14 mouse cellular contexts compared by ENCODE assay signal in genomic region chr3:51486491-51487195, GRCm38 (mm10).
A peak's percentile ranks its signal among the peaks of the same experiment; 100 is the strongest.
DNase-seq lines count a peak whose midpoint lies in the region.
"Had no signal": no experiment of that assay in that cellular context is flagged by ENCODE, and none has a peak within 500 bp of the region (broad histone marks: within the 10 kb centered on the region; RNA-seq: fewer than 3 reads in every experiment).

No protein-coding gene starts in this region.

- peak; percentile 18 to 34 for DNase-seq in cerebellum, postnatal 14 days
- no peak for DNase-seq in cerebellum, postnatal 4 days (ENCODE audit: low spot score in 2 of 2)
- peak; percentile 6 for DNase-seq in kidney, adult 11 months
- no peak for DNase-seq in kidney, postnatal 4 days
- peak; percentile 53 for DNase-seq in retina, adult 2 months (ENCODE audit: low read depth, low spot score)
- no peak for DNase-seq in retina, embryonic 14.5 days (ENCODE audit: low spot score)
- DNase-seq in retina, postnatal 1 day = peak; percentile 66
- DNase-seq: B cell, adult 2 months; gastrocnemius, postnatal 14 days; heart, postnatal 36 days; kidney, adult 8-10 months; liver; spleen, adult 18-20 months; thymus, adult 2 months had no signal

Comparison
In these comparisons a context has a peak if more than half of its experiments do, and no peak if none do; other contexts are left out.
1. DNase-seq: peak in cerebellum, postnatal 14 days (2 of 2), kidney, adult 11 months (single experiment), retina, adult 2 months (single experiment) and retina, postnatal 1 day (single experiment); none in cerebellum, postnatal 4 days (0 of 2), kidney, postnatal 4 days (0 of 2) and retina, embryonic 14.5 days (single experiment).